Comparison of ENCODE assay signal across 15 mouse cellular contexts in genomic region chr11:99099516-99099915, GRCm38 (mm10). TPM values are rescaled to one million over a fixed set of nuclear protein-coding genes. Genes with fewer than 3 reads are reported as not detected.
DNase-seq lines count a peak whose midpoint lies in the region; ATAC-seq lines count a peak whose summit lies in the region.
"Had no signal": no experiment of that assay in that cellular context is flagged by ENCODE, and none has a peak within 500 bp of the region (broad histone marks: within the 10 kb centered on the region; RNA-seq: fewer than 3 reads in every experiment).

No protein-coding gene starts in this region.

- H3K27me3 ChIP-seq in kidney, embryonic 14.5 days (ENCODE audit: control insufficient read depth, insufficient read depth, low read length): no peaks in the 10 kb centered on the region
- H3K27me3 ChIP-seq: intestine, embryonic 15.5 days; limb, embryonic 12.5 days; lung, embryonic 15.5 days; midbrain, embryonic 12.5 days had no signal

- no peak overlapping the region for H3K4me3 ChIP-seq in kidney, embryonic 14.5 days (ENCODE audit: low read length)
- H3K4me3 ChIP-seq: erythroblast, embryonic 14.5 days; hindbrain, embryonic 10.5 days; intestine, embryonic 15.5 days; limb, embryonic 12.5 days; lung, embryonic 15.5 days; midbrain, embryonic 12.5 days had no signal

- no peak for ATAC-seq in kidney, embryonic 14.5 days (ENCODE audit: low FRiP score, low TSS enrichment)
- ATAC-seq: intestine, embryonic 15.5 days had no signal

- H3K9me3 ChIP-seq in kidney, embryonic 14.5 days (ENCODE audit: control insufficient read depth, low read length): no peaks in the 10 kb centered on the region
- H3K9me3 ChIP-seq: hindbrain, embryonic 10.5 days; intestine, embryonic 15.5 days; lung, embryonic 15.5 days; midbrain, embryonic 12.5 days had no signal

- no peaks in the 10 kb centered on the region for H3K36me3 ChIP-seq in kidney, embryonic 14.5 days (ENCODE audit: control insufficient read depth, insufficient read depth, low read length)
- H3K36me3 ChIP-seq: hindbrain, embryonic 10.5 days; intestine, embryonic 15.5 days; limb, embryonic 12.5 days; lung, embryonic 15.5 days; midbrain, embryonic 12.5 days had no signal

- H3K4me1 ChIP-seq in kidney, embryonic 14.5 days (ENCODE audit: control insufficient read depth, insufficient read depth, low read length): no peaks in the 10 kb centered on the region
- H3K4me1 ChIP-seq: intestine, embryonic 15.5 days; lung, embryonic 15.5 days; midbrain, embryonic 12.5 days had no signal

- WGBS in kidney, embryonic 14.5 days: 78% methylated on average over 7 of the region's 7 CpGs

- H3K27ac ChIP-seq in kidney, embryonic 14.5 days (ENCODE audit: low read depth, low read length): no peak overlapping the region
- H3K27ac ChIP-seq: intestine, embryonic 15.5 days; lung, embryonic 15.5 days; midbrain, embryonic 12.5 days; stomach, postnatal 0 days had no signal

- H3K9ac ChIP-seq in kidney, embryonic 14.5 days (ENCODE audit: low read depth, low read length): no peak overlapping the region
- H3K9ac ChIP-seq: intestine, embryonic 15.5 days; limb, embryonic 12.5 days; lung, embryonic 15.5 days; midbrain, embryonic 12.5 days had no signal

- peak; percentile 45 to 59 for DNase-seq in cerebellum, postnatal 14 days
- no peak for DNase-seq in cerebellum, postnatal 4 days (ENCODE audit: low spot score in 2 of 2)
- peak; percentile 22 for DNase-seq in kidney, adult 18-20 months
- DNase-seq in fibroblast of lung, adult 2 months (ENCODE audit: low read depth): peak; percentile 62
- DNase-seq in kidney, postnatal 10 days: peak; percentile 67
- DNase-seq in retina, embryonic 14.5 days (ENCODE audit: low spot score): no peak
- no peak for DNase-seq in thymus, postnatal 25 days

- no peak overlapping the region for H3K4me2 ChIP-seq in kidney, embryonic 14.5 days (replicated peaks; ENCODE audit: low read depth, low read length)
- H3K4me2 ChIP-seq: intestine, embryonic 15.5 days; limb, embryonic 12.5 days; lung, embryonic 15.5 days; midbrain, embryonic 12.5 days had no signal

RNA-seq across cellular contexts. Expression of gene Tns4, which starts 10.4 kb away (rescaled TPM):
- polyA plus RNA-seq in kidney, embryonic 14.5 days (2014; fragmentation: Nextera tagmentation; extraction: Ambion mirVana): 0.11 and 0.20 TPM in 2 replicates
- polyA plus RNA-seq: erythroblast, embryonic 14.5 days had no signal

RNA-seq across cellular contexts. Expression of gene Ccr7, which starts 55.4 kb away (rescaled TPM):
- 0.13 TPM in 1 of 2 replicates, not detected in the other for polyA plus RNA-seq in kidney, embryonic 14.5 days (2014; fragmentation: Nextera tagmentation; extraction: Ambion mirVana)
- polyA plus RNA-seq: erythroblast, embryonic 14.5 days had no signal

RNA-seq across cellular contexts. Expression of gene Igfbp4, which starts 58.5 kb away (rescaled TPM):
- 421 and 542 TPM in 2 replicates for polyA plus RNA-seq in kidney, embryonic 14.5 days (2014; fragmentation: Nextera tagmentation; extraction: Ambion mirVana)

Comparison
In these comparisons a context has a peak if more than half of its experiments do, and no peak if none do; other contexts are left out.
1. DNase-seq: peak in cerebellum, postnatal 14 days (2 of 2), kidney, adult 18-20 months (single experiment), fibroblast of lung, adult 2 months (single experiment) and kidney, postnatal 10 days (single experiment); none in cerebellum, postnatal 4 days (0 of 2), retina, embryonic 14.5 days (single experiment) and thymus, postnatal 25 days (single experiment).